Mouse (Mus musculus) embryonic facial prominence, embryonic 12.5 days (tissue): Measurements from ENCODE around the gene Cnot2. TPM values are rescaled to one million over a fixed set of nuclear protein-coding genes. Genes with fewer than 3 reads are reported as not detected.
A peak's percentile ranks its signal among the peaks of the same experiment; 100 is the strongest.
"Not testable (repeated sequence)": the region's sequence is repeated elsewhere in the genome, so short reads cannot be mapped to it uniquely, and the experiment has no call there.

Source experiments
- ATAC-seq: fragments of 200-750 bp; cut with Nextera tagmentation; 2 replicates; pipeline ENCODE4 v1.8.0; 2017; ENCODE audit not compliant: insufficient number of reproducible peaks, insufficient read depth, low FRiP score, low TSS enrichment
- H3K27ac ChIP-seq: fragments of 300-500 bp; sonication (generic); 2 replicates; pipeline ENCODE4 v1.5.1; 2016; ENCODE audit warnings: mild to moderate bottlenecking
- H3K27me3 ChIP-seq: fragments of 300-500 bp; sonication (generic); 2 replicates; pipeline ENCODE4 v1.6.1; 2016; ENCODE audit warnings: mild to moderate bottlenecking, moderate library complexity
- H3K36me3 ChIP-seq: fragments of 300-500 bp; sonication (generic); 2 replicates; pipeline ENCODE4 v1.6.1; 2016; ENCODE audit warnings: mild to moderate bottlenecking
- H3K4me1 ChIP-seq: fragments of 300-500 bp; sonication (generic); 2 replicates; pipeline ENCODE4 v1.6.1; 2016
- H3K4me2 ChIP-seq: fragments of 300-500 bp; sonication (generic); replicated peaks from 2 replicates; pipeline ENCODE4 v1.6.1; 2016; ENCODE audit warnings: mild to moderate bottlenecking, moderate library complexity
- H3K4me3 ChIP-seq: fragments of 300-500 bp; sonication (generic); 2 replicates; pipeline ENCODE4 v1.5.1; 2016; ENCODE audit warnings: mild to moderate bottlenecking
- H3K9ac ChIP-seq: fragments of 300-500 bp; sonication (generic); 2 replicates; pipeline ENCODE4 v1.6.1; 2016; ENCODE audit warnings: mild to moderate bottlenecking, moderate library complexity
- H3K9me3 ChIP-seq: fragments of 300-500 bp; sonication (generic); 2 replicates; pipeline ENCODE4 v1.6.1; 2016; ENCODE audit warnings: mild to moderate bottlenecking, moderate library complexity
- WGBS: fragments of 180-500 bp; shearing (Covaris S2); methylation state at CpG from one replicate; pipeline ENCODE4 v1.1.7; 2016; 5-methylcytosine and 5-hydroxymethylcytosine counted together
- polyA plus RNA-seq: library from polyadenylated mRNA; unstranded; fragments of >200 nt; fragmentation: Nextera tagmentation; extraction: Ambion mirVana; gene quantifications from 2 replicates; pipeline ENCODE4 v1.2.1, GENCODE M21; 2016

Cnot2 gene
- polyA plus RNA-seq, result 130 and 134 TPM in 2 replicates

GRCm38 (mm10) chr10:116581369-116581718 is at the start of gene Cnot2:
TSS of gene Cnot2 (minus strand) at chr10:116581511.
- no peaks in the 10 kb centered on the region for H3K27me3 ChIP-seq
- H3K36me3 ChIP-seq, result peaks cover 9% of the 10 kb centered on the region; the same call in 1 of the 2 replicates
- H3K27ac ChIP-seq, result peak within 1 kb of the TSS; percentile 99
- ATAC-seq, result peak; percentile 50; the same call in 1 of the 2 replicates
- under 1% methylated on average over 47 of the region's 47 CpGs for WGBS
- H3K9me3 ChIP-seq, result no peaks in the 10 kb centered on the region
- peak within 1 kb of the TSS; percentile 92 for H3K4me3 ChIP-seq
- H3K4me2 ChIP-seq, result peak within 1 kb of the TSS; percentile 59
- H3K4me1 ChIP-seq, result peaks cover 8% of the 10 kb centered on the region; the same call in 1 of the 2 replicates
- H3K9ac ChIP-seq, result peak within 1 kb of the TSS; percentile 99

- Histone ChIP-seq H3K4me2 (no peak overlapping the region), H3K27me3 (no peaks in the 10 kb centered on the region), H3K4me3 (no peak overlapping the region), H3K4me1 (no peaks in the 10 kb centered on the region), H3K27ac (no peak overlapping the region), H3K9me3 (0 out of 2 replicates have a peak, but pooled peaks cover 3% of the 10 kb centered on the region), H3K9ac (no peak overlapping the region), H3K36me3 (no peaks in the 10 kb centered on the region)
- no peak for ATAC-seq
- WGBS, result 70% methylated on average over 5 of the region's 5 CpGs
These were observed 47.6 kb upstream of the Cnot2 start for GRCm38 (mm10) chr10:116628926-116629325.

GRCm38 (mm10) chr10:116626009-116626408 is 44.7 kb upstream of the Cnot2 start:
- Histone ChIP-seq H3K4me3 (no peak overlapping the region), H3K36me3 (no peaks in the 10 kb centered on the region), H3K4me1 (no peaks in the 10 kb centered on the region), H3K4me2 (no peak overlapping the region), H3K27ac (no peak overlapping the region), H3K9ac (no peak overlapping the region), H3K27me3 (no peaks in the 10 kb centered on the region), H3K9me3 (0 out of 2 replicates have a peak, but pooled peaks cover 5% of the 10 kb centered on the region)
- WGBS, result 81% methylated on average over 1 of the region's 1 CpGs
- ATAC-seq, result no peak

DNA sequence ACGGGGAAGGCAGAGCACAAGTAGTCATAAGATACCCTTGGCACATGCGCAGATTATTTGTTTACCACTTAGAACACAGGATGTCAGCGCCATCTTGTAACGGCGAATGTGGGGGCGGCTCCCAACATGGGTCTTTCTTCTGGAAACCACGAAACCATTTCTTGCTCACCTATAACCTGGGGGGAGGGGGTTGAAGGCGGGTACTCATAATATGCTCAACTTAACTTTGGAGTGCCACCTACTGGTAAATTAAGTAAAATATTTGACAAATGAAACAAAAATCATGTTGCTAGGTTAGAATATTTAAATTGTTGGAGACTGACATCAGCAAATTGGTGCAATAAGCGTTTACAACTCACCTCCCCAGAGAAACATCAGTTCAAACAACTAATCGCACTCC is 31.9 kb upstream of the Cnot2 start:
- not testable (repeated sequence) for H3K27ac ChIP-seq, H3K4me3 ChIP-seq, H3K36me3 ChIP-seq, ATAC-seq, H3K9me3 ChIP-seq, H3K4me1 ChIP-seq, H3K4me2 ChIP-seq, H3K27me3 ChIP-seq, H3K9ac ChIP-seq
- WGBS, result 93% methylated on average over 9 of the region's 10 CpGs

- ATAC-seq, result no peak
- Histone ChIP-seq H3K4me1 (no peaks in the 10 kb centered on the region), H3K36me3 (no peaks in the 10 kb centered on the region), H3K4me3 (no peak overlapping the region), H3K4me2 (no peak overlapping the region), H3K27me3 (no peaks in the 10 kb centered on the region), H3K27ac (no peak overlapping the region), H3K9me3 (no peaks in the 10 kb centered on the region), H3K9ac (no peak overlapping the region)
- WGBS, result 95% methylated on average over 4 of the region's 4 CpGs
These were observed 23.5 kb upstream of the Cnot2 start for GRCm38 (mm10) chr10:116604905-116605162.

DNA sequence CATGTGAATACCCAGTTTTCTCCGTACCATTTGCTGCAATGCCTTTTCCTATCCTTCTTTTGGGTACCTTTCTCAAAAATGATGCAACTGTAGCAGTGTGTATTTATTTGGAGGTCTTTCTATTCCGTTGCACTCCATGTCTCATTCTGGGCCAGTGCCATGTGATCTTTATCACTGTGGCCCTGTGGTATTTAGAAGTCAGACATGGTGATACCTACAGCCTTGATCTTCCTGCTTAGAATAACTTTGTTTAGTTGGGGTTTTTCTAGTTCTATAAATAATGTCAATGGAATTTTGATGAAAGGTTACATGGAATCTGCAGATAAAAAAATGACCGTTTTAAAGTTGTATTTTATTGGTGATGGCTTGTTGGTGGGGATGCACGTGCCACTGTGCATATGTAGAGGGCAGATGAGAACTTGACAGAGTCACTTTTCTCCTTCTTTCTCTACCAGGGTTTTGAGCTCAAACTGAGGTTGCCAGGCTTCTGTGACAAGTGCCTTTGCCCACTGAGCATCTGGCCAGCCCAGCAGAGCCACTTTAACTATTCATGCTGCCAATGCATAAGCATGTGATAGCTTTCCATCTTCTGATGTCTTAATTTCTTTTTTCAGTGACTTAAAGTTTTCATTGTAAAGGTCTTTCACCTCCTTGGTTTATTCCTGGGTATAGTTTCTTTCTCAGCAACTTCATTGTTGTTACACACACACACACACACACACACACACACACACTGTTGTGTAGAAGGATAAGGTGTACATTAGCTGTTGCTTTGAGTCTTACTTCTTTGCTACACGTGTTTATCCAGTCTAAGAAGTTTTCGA is 23.0 kb upstream of the Cnot2 start:
- H3K27ac ChIP-seq, result no peak overlapping the region
- no peaks in the 10 kb centered on the region for H3K27me3 ChIP-seq
- no peak overlapping the region for H3K4me3 ChIP-seq
- H3K9me3 ChIP-seq, result no peaks in the 10 kb centered on the region
- H3K36me3 ChIP-seq, result no peaks in the 10 kb centered on the region
- 87% methylated on average over 6 of the region's 6 CpGs for WGBS
- H3K4me1 ChIP-seq, result no peaks in the 10 kb centered on the region
- ATAC-seq, result no peak
- H3K4me2 ChIP-seq, result no peak overlapping the region
- no peak overlapping the region for H3K9ac ChIP-seq

DNA sequence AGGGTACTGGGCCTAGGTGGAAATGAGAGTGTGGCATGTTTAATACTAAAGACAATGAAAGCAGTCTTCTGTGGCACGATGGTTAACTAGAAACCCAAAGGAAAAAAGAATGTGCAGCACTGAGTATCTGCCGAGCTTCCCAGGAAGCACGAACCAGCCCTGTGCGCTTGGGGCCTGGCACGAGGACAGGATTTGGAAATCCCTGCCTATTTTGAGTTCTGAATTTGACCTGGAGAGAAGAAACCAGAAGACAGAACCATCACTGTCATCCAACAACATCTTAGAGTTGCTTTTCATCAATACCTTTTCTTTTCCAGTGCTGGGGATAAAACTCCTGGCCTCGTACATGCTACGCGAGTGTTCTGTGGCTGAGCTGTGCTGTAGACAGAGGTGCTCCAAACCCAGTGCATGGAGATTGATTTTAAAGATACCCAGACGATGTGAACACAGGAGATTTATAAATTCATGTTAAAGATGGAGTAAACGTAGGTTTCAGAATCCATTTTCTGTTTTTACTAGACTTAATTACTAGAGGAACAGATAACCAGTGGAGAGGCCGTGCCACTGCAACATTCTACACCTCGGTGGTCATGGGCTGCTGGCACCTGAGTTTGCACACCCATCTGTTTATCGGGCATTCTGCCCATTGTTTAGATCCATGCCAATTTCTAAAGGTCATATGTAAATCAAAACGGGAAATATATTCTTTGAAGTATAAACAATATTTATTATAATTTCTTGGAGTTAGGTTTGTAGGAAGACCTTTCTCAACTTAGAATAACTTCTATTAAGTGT is 17.9 kb upstream of the Cnot2 start:
- Histone ChIP-seq H3K4me3 (no peak overlapping the region), H3K9me3 (no peaks in the 10 kb centered on the region), H3K27ac (no peak overlapping the region), H3K9ac (no peak overlapping the region), H3K27me3 (no peaks in the 10 kb centered on the region), H3K4me2 (no peak overlapping the region), H3K36me3 (no peaks in the 10 kb centered on the region), H3K4me1 (no peaks in the 10 kb centered on the region)
- no peak for ATAC-seq
- whole genome bisulfite sequencing, result 88% methylated on average over 14 of the region's 14 CpGs

- WGBS, result 23% methylated on average over 6 of the region's 6 CpGs
- Histone ChIP-seq H3K27ac (no peak overlapping the region), H3K36me3 (peaks cover 9% of the 10 kb centered on the region; the same call in 1 of the 2 replicates), H3K27me3 (no peaks in the 10 kb centered on the region), H3K9ac (no peak overlapping the region), H3K4me1 (peaks cover 8% of the 10 kb centered on the region; the same call in 1 of the 2 replicates), H3K9me3 (no peaks in the 10 kb centered on the region), H3K4me2 (peak overlapping the region; percentile 59), H3K4me3 (peak overlapping the region; percentile 92)
- ATAC-seq, result no peak
These were observed 1.4 kb upstream of the Cnot2 start for GRCm38 (mm10) chr10:116582738-116583137.

- Histone ChIP-seq H3K36me3 (peaks cover 9% of the 10 kb centered on the region; the same call in 1 of the 2 replicates), H3K4me2 (peak overlapping the region; percentile 59), H3K27me3 (no peaks in the 10 kb centered on the region), H3K9ac (peak overlapping the region; percentile 99), H3K27ac (peak overlapping the region; percentile 99), H3K4me1 (peaks cover 8% of the 10 kb centered on the region; the same call in 1 of the 2 replicates), H3K9me3 (no peaks in the 10 kb centered on the region), H3K4me3 (peak overlapping the region; percentile 92)
- under 1% methylated on average over 55 of the region's 67 CpGs for WGBS
- ATAC-seq, result peak; percentile 80
These were observed 589 bp upstream of the Cnot2 start for GRCm38 (mm10) chr10:116581719-116582481.

DNA sequence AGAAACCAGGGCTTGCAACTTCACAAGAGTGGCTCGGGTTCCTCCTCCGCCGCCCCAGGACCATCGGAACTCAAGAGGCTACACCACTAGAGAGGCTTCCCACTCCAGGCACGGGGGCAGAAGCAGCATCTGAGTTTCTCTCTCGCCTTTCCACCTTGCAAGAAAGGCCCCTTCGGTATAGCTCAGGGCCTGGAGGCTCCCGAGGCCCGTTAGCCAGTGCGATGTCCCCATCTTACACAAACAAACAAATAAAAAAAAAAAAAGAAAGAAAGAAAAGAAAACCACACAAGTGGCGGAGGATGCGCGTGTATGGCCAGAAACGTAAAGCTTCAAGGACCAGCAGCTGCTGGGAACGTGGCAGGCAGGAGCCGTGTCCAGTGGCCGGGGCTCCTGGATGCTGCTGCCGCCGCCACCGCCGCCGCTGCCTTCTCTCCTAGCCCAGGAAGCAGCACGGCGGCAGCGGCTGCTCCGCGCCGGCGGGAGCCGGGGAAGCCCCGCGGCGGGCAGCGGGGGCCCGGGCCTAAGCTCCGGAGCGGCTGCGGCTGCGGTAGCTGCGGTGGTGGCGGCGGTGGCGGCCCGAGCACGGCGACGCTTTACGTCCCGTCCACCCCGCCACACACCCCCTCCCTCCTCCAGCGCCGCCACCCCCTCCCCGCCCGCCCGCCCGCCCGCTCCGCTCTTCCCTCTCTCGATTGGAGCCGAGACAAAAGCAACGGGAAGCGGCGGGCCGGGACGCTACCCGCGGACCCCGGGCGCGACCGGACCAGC is 536 bp downstream of the Cnot2 start:
- no peaks in the 10 kb centered on the region for H3K27me3 ChIP-seq
- peaks cover 8% of the 10 kb centered on the region; the same call in 1 of the 2 replicates for H3K4me1 ChIP-seq
- under 1% methylated on average over 34 of the region's 71 CpGs for WGBS
- peak overlapping the region; percentile 58 for H3K4me2 ChIP-seq
- peak overlapping the region; percentile 92 for H3K4me3 ChIP-seq
- peak overlapping the region; percentile 99 for H3K27ac ChIP-seq
- peaks cover 9% of the 10 kb centered on the region; the same call in 1 of the 2 replicates for H3K36me3 ChIP-seq
- peak overlapping the region; percentile 99 for H3K9ac ChIP-seq
- peak; percentile 62; the same call in 1 of the 2 replicates for ATAC-seq
- no peaks in the 10 kb centered on the region for H3K9me3 ChIP-seq

DNA sequence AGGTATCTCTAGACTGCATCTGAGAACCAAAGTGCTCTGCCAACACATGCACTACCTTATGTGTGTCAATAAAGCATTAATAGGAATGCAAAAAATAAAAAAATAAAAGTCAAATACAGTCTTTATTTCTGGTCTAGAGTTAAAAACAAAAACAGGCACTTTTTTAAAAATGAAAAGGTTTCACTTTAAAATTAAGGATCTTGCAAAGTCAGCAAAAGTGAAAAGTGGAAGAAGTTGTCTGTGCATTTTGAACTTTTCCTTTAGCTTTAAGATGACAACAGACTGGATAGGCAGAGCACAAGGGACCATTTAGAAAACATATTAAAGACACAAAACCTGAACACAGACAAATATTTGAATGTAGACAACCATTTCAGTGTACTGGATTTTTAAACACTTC is 1.8 kb downstream of the Cnot2 start:
- Histone ChIP-seq H3K4me2 (peak overlapping the region; percentile 58), H3K36me3 (peaks cover 2% of the 10 kb centered on the region; the same call in 1 of the 2 replicates), H3K9ac (no peak overlapping the region), H3K27ac (no peak overlapping the region), H3K4me3 (peak overlapping the region; percentile 13; the same call in 1 of the 2 replicates), H3K9me3 (no peaks in the 10 kb centered on the region), H3K4me1 (peaks cover 11% of the 10 kb centered on the region; the same call in 1 of the 2 replicates), H3K27me3 (no peaks in the 10 kb centered on the region)
- ATAC-seq, result no peak
